Mouse (Mus musculus): Measurements from ENCODE around the gene Tiam2.

DNA sequence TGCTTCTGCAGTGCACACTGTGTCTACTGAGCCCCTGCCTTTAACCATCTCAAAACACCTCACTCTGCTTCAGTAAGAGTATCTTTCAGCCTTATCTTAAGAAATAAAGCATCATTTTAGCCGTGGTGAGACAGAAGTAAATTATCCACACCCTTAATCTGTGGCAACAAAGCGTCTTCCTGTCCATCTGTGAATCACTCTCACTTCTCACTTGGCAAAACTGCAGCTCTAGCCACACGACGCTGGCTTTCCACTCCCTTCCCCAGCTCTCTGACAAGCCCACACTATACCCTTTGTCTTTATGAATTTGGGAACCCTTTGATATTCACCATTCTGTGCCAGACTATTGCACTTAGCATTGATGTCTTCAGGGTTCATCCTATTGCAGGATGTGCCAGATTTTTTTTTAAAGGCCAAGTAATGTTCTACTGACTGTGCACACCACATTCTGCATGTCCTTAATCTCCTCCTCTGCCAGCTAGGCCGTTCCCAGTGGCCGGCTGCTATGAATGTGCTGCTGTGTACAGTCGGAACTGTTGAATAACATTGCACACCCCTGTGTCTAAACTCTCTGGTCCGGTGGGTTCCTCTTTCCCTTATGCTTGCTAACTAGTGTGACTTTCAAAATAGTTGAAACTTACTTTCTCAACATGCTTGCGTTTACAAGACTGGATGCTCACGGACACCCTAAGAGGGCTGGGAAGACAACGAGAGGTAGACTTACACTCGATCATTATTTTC lies 126.4 kb downstream of the Tiam2 start:
- TF ChIP-seq CHD2 (IDR thresholded peaks at IDR 0.05; ENCODE audit: low read depth, low read length) (no peak), HCFC1 (IDR thresholded peaks at IDR 0.05; ENCODE audit: borderline replicate concordance, insufficient read depth, low read length) (no peak), ZC3H11A (IDR thresholded peaks at IDR 0.05; ENCODE audit: borderline replicate concordance, low read depth, low read length) (no peak)

All from ES-E14 (cell line).